Mouse (Mus musculus) embryonic facial prominence, embryonic 14.5 days (tissue): ENCODE data around the gene Kcnq1. TPM values are rescaled to one million over a fixed set of nuclear protein-coding genes. Genes with fewer than 3 reads are reported as not detected.

Experiments
- ATAC-seq: fragments of 200-750 bp; cut with Nextera tagmentation; 2 replicates; pipeline ENCODE4 v1.8.0; 2017; ENCODE audit warnings: low read depth, moderate number of reproducible peaks, moderate TSS enrichment
- DNase-seq: peaks from one replicate; pipeline ENCODE4 v3.0.0-alpha.2; 2015; ENCODE audit warnings: low spot score
- H3K27ac ChIP-seq: fragments of 300-500 bp; sonication (generic); replicated peaks from 2 replicates; pipeline ENCODE4 v1.5.1; 2014; ENCODE audit warnings: low read depth, mild to moderate bottlenecking, low read length, moderate library complexity
- H3K27me3 ChIP-seq: fragments of 300-500 bp; sonication (generic); replicated peaks from 2 replicates; pipeline ENCODE4 v1.6.1; 2014; ENCODE audit warnings: low read length; ENCODE audit not compliant: control insufficient read depth, insufficient read depth
- H3K36me3 ChIP-seq: fragments of 300-500 bp; sonication (generic); 2 replicates; pipeline ENCODE4 v1.6.1; 2014; ENCODE audit warnings: low read length, mixed read lengths; ENCODE audit not compliant: control insufficient read depth, insufficient read depth
- H3K4me1 ChIP-seq: fragments of 300-500 bp; sonication (generic); 2 replicates; pipeline ENCODE4 v1.6.1; 2014; ENCODE audit warnings: antibody characterized with exemption, low read length; ENCODE audit not compliant: control insufficient read depth, insufficient read depth
- H3K4me2 ChIP-seq: fragments of 300-500 bp; sonication (generic); 2 replicates; pipeline ENCODE4 v1.6.1; 2014; ENCODE audit warnings: low read depth, mild to moderate bottlenecking, low read length, moderate library complexity, mixed read lengths
- H3K4me3 ChIP-seq: fragments of 300-500 bp; sonication (generic); 2 replicates; pipeline ENCODE4 v1.5.1; 2014; ENCODE audit warnings: low read depth, mild to moderate bottlenecking, low read length
- H3K9ac ChIP-seq: fragments of 300-500 bp; sonication (generic); 2 replicates; pipeline ENCODE4 v1.6.1; 2014; ENCODE audit warnings: low read depth, mild to moderate bottlenecking, low read length, moderate library complexity, mixed read lengths
- H3K9me3 ChIP-seq: fragments of 300-500 bp; sonication (generic); 2 replicates; pipeline ENCODE4 v1.6.1; 2016; ENCODE audit warnings: low read length; ENCODE audit not compliant: control insufficient read depth
- WGBS: fragments of 180-500 bp; shearing (Covaris S2); extraction: QIAGEN DNeasy Blood & Tissue Kit; methylation state at CpG from one replicate; pipeline ENCODE4 v1.1.7; 2014; 5-methylcytosine and 5-hydroxymethylcytosine counted together
- polyA plus RNA-seq: library from polyadenylated mRNA; unstranded; fragments of >200 nt; fragmentation: Nextera tagmentation; extraction: Ambion mirVana; gene quantifications from 2 replicates; pipeline ENCODE4 v1.2.1, GENCODE M21; 2014

The Kcnq1 gene
- 1.9 and 2.0 TPM in 2 replicates for polyA plus RNA-seq

GRCm38 (mm10) chr7:143106062-143106461 lies at the start of gene Kcnq1:
TSS of gene Kcnq1 (plus strand) at chr7:143106362.
- Histone ChIP-seq H3K27ac (no peak within 1 kb of the TSS), H3K9ac (peak within 1 kb of the TSS; percentile 16; the same call in 1 of the 2 replicates), H3K9me3 (no peaks in the 10 kb centered on the region), H3K36me3 (no peaks in the 10 kb centered on the region), H3K4me1 (peaks cover 5% of the 10 kb centered on the region; the same call in 1 of the 2 replicates), H3K27me3 (peaks cover 56% of the 10 kb centered on the region), H3K4me2 (peak within 1 kb of the TSS; percentile 61), H3K4me3 (peak within 1 kb of the TSS; percentile 37)
- WGBS = 63% methylated on average over 4 of the region's 4 CpGs
- no peak for DNase-seq
- ATAC-seq = no peak

GRCm38 (mm10) chr7:143057023-143057422 lies 49.1 kb upstream of the Kcnq1 start:
- DNase-seq (no peak), ATAC-seq (no peak)
- 0 out of 2 replicates have a peak overlapping the region, but pooled peaks have one; percentile 8 for H3K27ac ChIP-seq
- peaks cover 51% of the 10 kb centered on the region for H3K4me1 ChIP-seq
- H3K27me3 ChIP-seq = no peaks in the 10 kb centered on the region
- H3K4me3 ChIP-seq = no peak overlapping the region
- WGBS = 86% methylated on average over 5 of the region's 5 CpGs
- H3K9ac ChIP-seq = 0 out of 2 replicates have a peak overlapping the region, but pooled peaks have one; percentile 30
- H3K9me3 ChIP-seq = no peaks in the 10 kb centered on the region
- H3K36me3 ChIP-seq = peaks cover 32% of the 10 kb centered on the region
- no peak overlapping the region for H3K4me2 ChIP-seq

GRCm38 (mm10) chr7:143057667-143058220 lies 48.4 kb upstream of the Kcnq1 start:
- ATAC-seq (no peak), DNase-seq (no peak)
- Histone ChIP-seq H3K36me3 (peaks cover 39% of the 10 kb centered on the region), H3K27ac (peak overlapping the region; percentile 62), H3K4me1 (peaks cover 47% of the 10 kb centered on the region), H3K9ac (no peak overlapping the region), H3K9me3 (no peaks in the 10 kb centered on the region), H3K4me2 (no peak overlapping the region; the same call in 1 of the 2 replicates), H3K4me3 (no peak overlapping the region), H3K27me3 (no peaks in the 10 kb centered on the region)
- 83% methylated on average over 9 of the region's 9 CpGs for WGBS

- Histone ChIP-seq H3K4me2 (peak overlapping the region; percentile 23), H3K36me3 (peaks cover 44% of the 10 kb centered on the region), H3K9ac (no peak overlapping the region), H3K27ac (peak overlapping the region; percentile 62), H3K4me1 (peaks cover 47% of the 10 kb centered on the region), H3K9me3 (no peaks in the 10 kb centered on the region), H3K4me3 (no peak overlapping the region), H3K27me3 (no peaks in the 10 kb centered on the region)
- WGBS = 60% methylated on average over 5 of the region's 5 CpGs
- DNase-seq (peak; percentile 51), ATAC-seq (no peak)
Measured at GRCm38 (mm10) chr7:143058221-143058697, 47.9 kb upstream of the Kcnq1 start.

- WGBS = 55% methylated on average over 5 of the region's 5 CpGs
- no peak for ATAC-seq
- DNase-seq = peak; percentile 35
- Histone ChIP-seq H3K9me3 (no peaks in the 10 kb centered on the region), H3K4me3 (no peak overlapping the region), H3K27me3 (no peaks in the 10 kb centered on the region), H3K9ac (no peak overlapping the region; the same call in 1 of the 2 replicates), H3K36me3 (peaks cover 55% of the 10 kb centered on the region), H3K27ac (peak overlapping the region; percentile 62), H3K4me1 (peaks cover 43% of the 10 kb centered on the region), H3K4me2 (no peak overlapping the region)
Measured at GRCm38 (mm10) chr7:143059202-143059870, 46.8 kb upstream of the Kcnq1 start.

GRCm38 (mm10) chr7:143062704-143063103 lies 43.5 kb upstream of the Kcnq1 start:
- H3K4me1 ChIP-seq = peaks cover 15% of the 10 kb centered on the region; the same call in 1 of the 2 replicates
- WGBS = 100% methylated on average over 1 of the region's 2 CpGs
- H3K27me3 ChIP-seq = no peaks in the 10 kb centered on the region
- ATAC-seq (peak; percentile 39; the same call in 1 of the 2 replicates), DNase-seq (no peak)
- H3K36me3 ChIP-seq = peaks cover 68% of the 10 kb centered on the region
- no peak overlapping the region for H3K4me3 ChIP-seq
- H3K9ac ChIP-seq = no peak overlapping the region
- no peak overlapping the region for H3K4me2 ChIP-seq
- no peak overlapping the region for H3K27ac ChIP-seq
- no peaks in the 10 kb centered on the region for H3K9me3 ChIP-seq

GRCm38 (mm10) chr7:143064226-143064625 lies 41.9 kb upstream of the Kcnq1 start:
- Histone ChIP-seq H3K27ac (no peak overlapping the region), H3K4me1 (peaks cover 11% of the 10 kb centered on the region), H3K9ac (no peak overlapping the region), H3K9me3 (no peaks in the 10 kb centered on the region), H3K36me3 (peaks cover 74% of the 10 kb centered on the region), H3K4me2 (no peak overlapping the region), H3K4me3 (no peak overlapping the region), H3K27me3 (no peaks in the 10 kb centered on the region)
- 86% methylated on average over 6 of the region's 6 CpGs for WGBS
- ATAC-seq = no peak
- no peak for DNase-seq

- H3K4me1 ChIP-seq = peaks cover 15% of the 10 kb centered on the region
- no peaks in the 10 kb centered on the region for H3K27me3 ChIP-seq
- no peak overlapping the region for H3K9ac ChIP-seq
- H3K9me3 ChIP-seq = no peaks in the 10 kb centered on the region
- no peak overlapping the region for H3K27ac ChIP-seq
- WGBS = 93% methylated on average over 2 of the region's 2 CpGs
- DNase-seq = no peak
- no peak overlapping the region for H3K4me2 ChIP-seq
- no peak for ATAC-seq
- H3K36me3 ChIP-seq = peaks cover 73% of the 10 kb centered on the region
- H3K4me3 ChIP-seq = no peak overlapping the region
Measured at GRCm38 (mm10) chr7:143065692-143066091, 40.5 kb upstream of the Kcnq1 start.
